Mouse (Mus musculus): ENCODE measurements around the gene Plcg2.

Gene Plcg2

GRCm38 (mm10) chr8:117498179-117498914, at the start of gene Plcg2:
TSS of gene Plcg2 (plus strand) at chr8:117498291.
- DNase-seq (ENCODE audit: low read depth, low spot score) = peak; percentile 36

- DNase-seq (ENCODE audit: low read depth, low spot score) = no peak
Observed at GRCm38 (mm10) chr8:117451072-117451471, 47.0 kb upstream of the Plcg2 start.

GRCm38 (mm10) chr8:117453974-117454373, 44.1 kb upstream of the Plcg2 start:
- no peak for DNase-seq (ENCODE audit: low read depth, low spot score)

GRCm38 (mm10) chr8:117454516-117455116, 43.5 kb upstream of the Plcg2 start:
- no peak for DNase-seq (ENCODE audit: low read depth, low spot score)

GRCm38 (mm10) chr8:117455701-117456100, 42.4 kb upstream of the Plcg2 start:
- DNase-seq (ENCODE audit: low read depth, low spot score) = no peak

- DNase-seq (ENCODE audit: low read depth, low spot score) = no peak
Observed at GRCm38 (mm10) chr8:117458440-117458839, 39.7 kb upstream of the Plcg2 start.

- DNase-seq (ENCODE audit: low read depth, low spot score) = no peak
Observed at GRCm38 (mm10) chr8:117462701-117463284, 35.3 kb upstream of the Plcg2 start.

- DNase-seq (ENCODE audit: low read depth, low spot score) = peak; percentile 43
Observed at GRCm38 (mm10) chr8:117464525-117464924, 33.6 kb upstream of the Plcg2 start.

- peak; percentile 89 for DNase-seq (ENCODE audit: low read depth, low spot score)
Observed at GRCm38 (mm10) chr8:117465250-117465649, 32.8 kb upstream of the Plcg2 start.

- no peak for DNase-seq (ENCODE audit: low read depth, low spot score)
Observed at GRCm38 (mm10) chr8:117467466-117467865, 30.6 kb upstream of the Plcg2 start.

GRCm38 (mm10) chr8:117469431-117470341, 28.4 kb upstream of the Plcg2 start:
- DNase-seq (ENCODE audit: low read depth, low spot score) = no peak

- DNase-seq (ENCODE audit: low read depth, low spot score) = peak; percentile 59
Observed at GRCm38 (mm10) chr8:117470342-117470781, 27.7 kb upstream of the Plcg2 start.

- DNase-seq (ENCODE audit: low read depth, low spot score) = peak; percentile 83
Observed at GRCm38 (mm10) chr8:117471174-117471573, 26.9 kb upstream of the Plcg2 start.

GRCm38 (mm10) chr8:117471655-117472054, 26.4 kb upstream of the Plcg2 start:
- no peak for DNase-seq (ENCODE audit: low read depth, low spot score)

- no peak for DNase-seq (ENCODE audit: low read depth, low spot score)
Observed at GRCm38 (mm10) chr8:117472332-117472731, 25.8 kb upstream of the Plcg2 start.

- DNase-seq (ENCODE audit: low read depth, low spot score) = peak; percentile 94
Observed at GRCm38 (mm10) chr8:117474944-117475343, 23.1 kb upstream of the Plcg2 start.

- peak; percentile 35 for DNase-seq (ENCODE audit: low read depth, low spot score)
Observed at GRCm38 (mm10) chr8:117475819-117476218, 22.3 kb upstream of the Plcg2 start.

GRCm38 (mm10) chr8:117478082-117478481, 20.0 kb upstream of the Plcg2 start:
- DNase-seq (ENCODE audit: low read depth, low spot score) = no peak

- DNase-seq (ENCODE audit: low read depth, low spot score) = no peak
Observed at GRCm38 (mm10) chr8:117479996-117480395, 18.1 kb upstream of the Plcg2 start.

GRCm38 (mm10) chr8:117480516-117480915, 17.6 kb upstream of the Plcg2 start:
- no peak for DNase-seq (ENCODE audit: low read depth, low spot score)

GRCm38 (mm10) chr8:117481830-117482229, 16.3 kb upstream of the Plcg2 start:
- no peak for DNase-seq (ENCODE audit: low read depth, low spot score)

- DNase-seq (ENCODE audit: low read depth, low spot score) = no peak
Observed at GRCm38 (mm10) chr8:117484731-117485130, 13.4 kb upstream of the Plcg2 start.

Measured in CD4-positive, CD25-positive, alpha-beta regulatory T cell, adult 2 months (primary cell).